Mouse (Mus musculus) frontal cortex, postnatal 14 days (tissue): Measurements from ENCODE around the gene Ung.

Experiments
- DNase-seq, 2 experiments: peaks; one replicate each; pipeline ENCODE4 v3.0.0; 2022; ENCODE audit warnings: low spot score in 2 of 2

Gene Ung

DNA sequence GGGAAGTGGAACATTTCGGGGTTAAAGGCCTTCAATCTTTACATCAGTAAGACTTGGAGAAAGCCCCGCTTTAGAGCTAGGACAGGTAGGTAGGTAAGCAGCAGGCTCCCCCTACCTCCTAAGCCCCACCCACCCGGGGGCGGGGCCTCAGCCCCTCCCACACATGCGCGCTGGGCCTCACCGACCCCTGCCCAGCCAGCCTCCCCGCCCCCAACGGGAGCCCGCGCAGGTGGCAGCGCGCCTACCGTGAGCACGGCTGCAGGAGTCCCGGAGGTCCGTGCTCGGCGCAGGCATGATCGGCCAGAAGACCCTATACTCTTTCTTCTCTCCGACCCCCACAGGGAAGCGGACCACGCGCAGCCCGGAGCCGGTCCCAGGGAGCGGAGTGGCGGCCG lies at the start of gene Ung:
Ung (plus strand) TSS at position 176 of the 395 bp plus-strand sequence.
- DNase-seq = peak in 1 of 2 experiments; percentile 23

DNA sequence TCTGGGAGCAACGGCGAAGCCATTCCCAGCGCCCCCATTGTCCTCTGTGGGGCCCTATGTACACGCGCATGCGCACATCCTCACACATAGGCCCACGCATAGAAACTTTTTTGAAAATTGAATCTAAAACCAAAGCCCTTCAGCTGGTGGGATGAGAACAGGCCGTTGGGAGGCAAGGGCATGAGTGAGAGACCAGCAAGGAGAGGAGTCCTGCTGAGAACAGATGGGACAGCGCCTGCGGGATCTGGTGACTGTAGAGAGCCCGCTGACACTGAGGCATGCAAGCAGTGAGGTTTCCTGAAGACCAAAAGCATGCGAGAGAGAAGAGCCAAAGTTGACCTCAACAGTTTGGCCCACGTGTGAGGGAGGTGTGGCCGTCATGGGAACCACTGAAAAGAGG lies 44.7 kb upstream of the Ung start:
- DNase-seq = no peak

DNA sequence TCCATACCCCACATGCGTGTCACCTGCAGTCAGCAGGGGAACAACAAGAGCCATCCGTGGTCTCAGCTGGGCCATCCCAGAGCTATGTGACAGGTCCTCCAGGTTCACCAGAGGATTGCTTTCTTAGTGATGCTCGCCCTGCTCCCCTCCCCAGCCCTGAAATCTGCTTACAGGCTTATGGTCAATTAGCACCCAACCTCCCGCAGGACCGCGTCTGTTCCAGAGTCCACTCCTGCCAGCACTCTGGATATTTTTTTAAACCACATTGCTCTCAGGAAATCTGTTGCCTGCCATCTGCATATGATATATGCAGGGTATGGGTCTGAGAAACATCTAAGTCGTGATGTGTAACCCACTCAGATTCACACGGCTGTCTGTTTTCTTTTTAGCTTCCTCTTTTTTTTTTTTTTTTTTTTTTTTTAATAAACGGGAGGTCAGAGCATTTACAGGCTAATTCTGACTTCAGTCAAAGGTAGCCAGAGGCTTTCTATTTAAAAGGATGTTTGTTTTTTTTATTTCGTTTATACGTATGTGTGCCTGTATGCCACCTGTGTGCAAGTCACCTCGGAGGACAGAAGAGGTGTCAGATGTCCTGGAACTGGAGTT lies 42.2 kb upstream of the Ung start:
- DNase-seq = peak in 1 of 2 experiments; percentile 28

DNA sequence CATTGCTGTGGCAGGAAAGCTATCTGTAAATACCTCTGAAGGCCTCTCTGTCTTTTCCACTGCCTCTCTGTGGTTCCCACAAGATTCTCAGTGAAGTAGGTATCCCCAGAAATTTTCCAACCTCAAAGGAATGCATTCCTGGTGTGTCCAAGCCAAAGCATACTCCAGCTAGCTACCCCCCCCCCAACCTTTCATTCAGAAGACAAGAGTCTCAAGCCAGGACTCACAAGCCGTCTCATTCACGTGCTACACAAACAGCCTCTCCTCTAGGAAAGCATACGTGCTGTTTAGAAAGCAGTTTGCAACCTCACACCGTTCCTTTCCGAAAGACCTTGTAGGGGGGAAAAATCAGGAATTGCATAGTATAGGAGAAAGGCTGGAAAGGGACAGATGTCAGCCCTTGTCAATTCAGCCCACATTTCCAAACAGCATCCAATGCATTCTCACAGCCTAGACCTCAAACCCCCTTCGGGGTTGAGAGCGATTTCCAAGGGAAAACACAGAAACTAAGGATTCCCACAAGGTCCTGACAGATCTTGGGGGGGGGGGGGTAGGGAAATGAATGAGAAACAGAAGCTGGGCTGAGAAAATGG lies 39.7 kb upstream of the Ung start:
- DNase-seq = no peak

DNA sequence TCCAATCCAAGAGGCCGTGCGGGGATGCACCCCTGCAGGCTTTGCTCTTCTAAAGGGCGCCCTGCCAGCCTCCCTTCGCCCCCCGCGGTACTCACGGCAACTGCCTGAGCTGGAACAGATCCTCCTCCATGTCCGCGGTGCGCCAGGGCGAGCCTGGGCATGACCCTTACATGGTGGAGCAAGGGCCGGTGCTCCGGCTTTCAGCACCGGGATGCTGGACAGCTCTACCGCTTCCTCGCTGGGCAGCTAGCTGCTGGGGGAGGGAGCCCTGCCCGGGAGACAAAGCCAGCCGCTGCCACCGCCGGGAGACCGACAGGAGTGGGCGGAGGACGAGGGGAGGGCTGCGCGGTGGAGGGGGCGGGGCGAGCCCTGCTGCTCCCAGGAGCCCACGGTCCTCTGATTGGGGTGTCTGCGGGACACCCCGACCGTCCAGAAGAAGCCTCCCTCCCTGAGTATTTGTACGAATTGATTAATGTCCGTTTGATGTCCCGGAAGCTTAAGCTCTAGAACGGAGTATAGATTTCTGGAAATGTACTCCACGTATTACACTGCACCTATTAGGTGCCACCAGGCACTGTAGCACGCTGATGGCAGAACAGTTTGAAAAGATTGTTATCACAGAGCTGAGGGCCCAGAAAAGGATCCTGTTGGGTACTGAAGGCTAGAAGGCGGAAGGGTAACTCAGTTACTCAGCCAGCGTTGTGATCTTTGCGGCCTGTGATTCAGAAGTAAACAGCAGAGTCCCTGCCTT lies 39.0 kb upstream of the Ung start, which contains the start of gene Svop:
Svop (minus strand) TSS at position 514 of the 751 bp plus-strand sequence.
- peak; percentile 64 to 71 for DNase-seq

DNA sequence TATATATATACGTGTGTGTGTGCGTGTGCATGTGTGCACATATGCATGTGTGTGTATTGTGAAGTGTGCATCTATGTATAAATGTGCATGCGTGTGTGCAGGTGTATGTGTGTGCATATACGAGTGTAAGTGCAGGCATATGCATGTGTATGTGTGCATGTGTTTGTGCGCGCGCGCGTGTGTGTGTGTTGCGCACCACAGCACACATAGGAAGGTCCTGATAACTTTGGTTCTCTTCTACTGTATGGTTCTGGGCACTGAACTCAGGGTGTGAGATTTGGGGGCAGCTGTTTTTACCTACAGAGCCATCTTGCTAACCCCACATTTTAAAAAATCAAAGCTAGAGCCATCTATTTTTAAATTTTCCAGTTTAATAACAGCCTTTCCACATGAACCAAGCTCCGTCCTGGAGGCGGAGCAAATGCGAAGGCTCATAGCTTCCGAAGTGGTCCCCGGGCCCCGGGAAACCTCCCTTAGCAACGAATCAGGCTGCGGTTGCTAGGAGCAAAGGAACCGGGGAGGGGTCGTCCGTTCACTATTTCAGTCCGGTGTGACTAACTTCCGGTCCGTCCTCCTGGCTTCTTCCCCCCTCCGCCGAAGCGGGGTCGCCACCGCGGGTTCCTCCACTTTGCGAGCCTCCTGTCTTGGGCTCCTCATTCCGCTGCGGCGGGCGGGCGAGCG lies 30.3 kb upstream of the Ung start:
- peak; percentile 88 to 91 for DNase-seq

DNA sequence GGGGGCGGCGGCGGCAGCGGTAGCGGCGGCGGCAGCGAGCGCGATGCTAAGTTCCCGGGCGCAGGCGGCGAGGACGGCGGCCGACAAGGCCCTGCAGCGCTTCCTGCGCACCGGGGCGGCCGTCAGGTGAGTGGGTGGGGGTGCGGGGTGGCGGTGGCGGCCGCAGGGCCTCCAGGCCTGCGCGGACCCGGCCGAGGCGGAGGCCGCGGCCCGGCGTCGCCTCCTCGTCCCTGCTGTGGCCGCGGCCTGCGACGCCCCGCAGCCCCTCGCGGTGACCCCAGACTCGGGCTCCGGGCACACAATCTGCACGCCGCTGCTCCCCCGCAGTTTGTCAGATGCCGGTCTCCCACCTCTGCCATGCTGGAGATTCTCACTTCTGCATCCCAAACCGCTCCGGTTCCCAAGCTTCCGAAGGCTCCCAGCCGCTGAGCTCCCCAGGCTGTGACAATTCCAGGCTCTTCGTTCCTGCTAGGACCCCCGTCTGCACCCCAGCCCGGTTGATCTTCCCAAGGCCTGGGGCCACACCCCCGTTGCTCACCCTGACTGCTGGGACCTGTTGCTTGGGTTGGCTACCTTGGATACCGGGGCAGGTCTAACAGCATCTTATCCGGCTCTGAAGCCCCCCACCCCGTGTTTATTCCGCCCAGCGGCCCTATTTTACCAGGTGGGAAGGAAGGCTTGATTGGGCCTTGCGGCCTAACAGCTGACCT lies 29.6 kb upstream of the Ung start:
- DNase-seq = no peak

DNA sequence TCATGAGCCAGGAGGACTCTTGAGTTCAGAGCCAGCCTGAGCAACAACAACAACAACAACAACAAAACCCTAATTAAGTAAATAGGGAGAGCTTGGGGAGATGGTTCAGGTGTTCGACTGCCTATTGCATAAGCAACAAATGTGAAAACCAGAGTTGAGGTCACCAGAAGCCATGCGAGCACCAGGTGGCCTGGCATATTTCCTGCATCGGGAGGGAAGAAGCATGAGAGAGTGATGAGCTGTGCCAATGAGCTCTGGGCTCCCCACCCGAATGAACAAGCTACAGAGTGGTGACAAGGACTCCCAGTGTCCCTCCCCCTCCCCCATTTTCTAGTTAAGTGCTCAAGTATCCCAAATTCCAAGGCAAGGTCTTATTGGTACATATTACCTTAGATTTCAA lies 28.3 kb upstream of the Ung start:
- no peak for DNase-seq

DNA sequence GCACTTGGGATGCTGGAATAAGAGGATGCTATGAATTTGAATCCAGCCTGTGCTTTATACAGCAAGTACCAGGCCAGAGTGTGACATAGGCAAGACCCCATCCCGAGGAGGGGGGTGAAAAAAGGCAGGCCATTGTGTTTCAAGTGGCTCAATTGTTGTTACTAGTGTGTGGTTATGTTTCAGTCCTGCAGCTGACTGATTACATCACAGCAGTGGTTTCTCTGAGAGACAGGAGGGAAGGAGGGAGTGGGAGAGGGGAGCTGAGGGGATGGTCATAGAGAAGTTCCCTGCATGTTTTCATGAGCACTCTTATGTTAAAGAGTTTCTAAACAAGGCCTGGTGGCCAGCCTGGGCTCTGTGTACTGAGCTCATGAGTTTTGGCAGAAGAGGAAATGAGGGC lies 27.4 kb upstream of the Ung start:
- DNase-seq = no peak

DNA sequence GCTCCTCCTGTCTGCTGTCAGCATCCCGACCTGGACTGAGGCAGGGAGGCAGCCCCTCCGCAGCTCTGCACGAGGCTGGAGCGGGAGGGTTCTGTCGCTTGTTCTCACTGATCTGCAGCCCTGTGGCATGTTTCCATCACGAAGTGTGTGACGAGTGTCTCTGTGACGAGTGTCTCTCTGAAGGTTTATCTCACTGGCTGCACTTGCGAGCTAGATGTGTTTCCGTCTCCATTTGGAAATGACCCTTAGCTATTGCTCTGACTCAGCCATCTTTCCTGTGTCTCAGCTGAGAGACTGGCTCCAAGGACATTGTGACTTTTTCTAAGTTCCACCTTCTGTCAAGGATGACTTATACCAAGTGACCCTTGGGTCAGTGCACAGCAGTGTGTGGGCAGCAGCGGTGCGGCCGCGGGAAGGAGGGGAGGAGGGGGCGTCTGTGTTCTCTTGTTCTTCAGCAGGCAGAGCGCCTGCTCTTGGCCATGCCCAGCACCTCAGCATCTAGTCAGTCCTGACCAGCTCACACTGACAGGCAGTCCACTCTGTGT lies 23.7 kb upstream of the Ung start:
- no peak for DNase-seq

DNA sequence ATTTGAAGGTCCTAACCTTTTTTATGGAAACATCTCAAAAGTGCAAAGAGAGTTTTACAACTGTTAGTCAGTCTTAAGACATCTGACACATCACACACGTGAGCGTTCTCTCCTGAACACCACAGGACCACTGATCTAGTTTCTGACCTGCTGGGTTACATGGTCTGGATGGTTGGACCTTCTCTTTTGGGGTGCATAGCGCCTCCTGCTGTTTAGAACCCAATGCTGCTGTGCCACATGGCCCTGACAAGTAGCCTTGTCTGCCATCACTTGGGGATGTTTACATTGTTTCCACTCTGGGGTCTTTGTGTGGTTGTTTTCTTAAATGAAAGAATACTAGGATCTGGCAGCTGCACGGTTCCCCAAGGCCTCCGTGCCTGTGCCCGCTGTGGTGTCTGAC lies 16.9 kb upstream of the Ung start:
- no peak for DNase-seq

DNA sequence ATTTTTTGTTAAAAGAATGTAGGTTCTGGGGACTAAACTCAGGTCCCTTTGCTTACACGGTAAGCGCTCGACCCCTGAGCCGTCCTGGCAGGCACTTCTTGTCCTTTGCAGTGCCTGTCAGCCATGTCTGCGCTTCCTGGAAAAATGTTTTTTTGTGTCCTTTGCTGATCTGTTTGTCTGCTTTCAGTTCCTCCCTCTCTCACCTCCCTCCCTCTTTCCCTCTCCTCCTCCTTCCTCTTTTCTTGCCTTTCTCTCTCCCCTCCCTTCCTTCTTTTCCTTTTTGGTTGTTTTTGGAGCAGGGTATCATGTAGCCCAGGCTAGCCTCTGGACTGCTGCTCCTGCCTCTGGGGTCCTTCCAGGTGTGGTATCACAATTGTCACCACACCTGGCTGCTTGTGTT lies 15.2 kb upstream of the Ung start:
- no peak for DNase-seq

DNA sequence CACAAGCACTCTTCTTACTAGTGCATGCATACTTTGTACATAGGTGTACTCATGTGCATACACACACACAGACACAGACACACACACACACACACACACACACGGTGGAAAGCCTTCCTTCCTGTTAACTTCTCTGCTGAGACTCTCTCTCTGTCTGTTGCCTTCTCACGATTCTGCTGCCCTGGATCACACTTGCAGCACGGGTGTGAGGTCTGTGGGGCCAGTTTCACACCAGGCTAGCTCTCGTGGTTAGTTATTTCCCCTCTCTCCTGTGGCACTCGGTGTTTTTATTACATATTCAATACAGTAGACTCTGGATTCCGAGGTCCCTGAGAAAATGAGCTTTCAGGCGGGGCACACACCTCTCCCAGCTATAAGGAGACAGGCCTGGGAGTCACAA lies 13.6 kb upstream of the Ung start:
- DNase-seq = no peak

DNA sequence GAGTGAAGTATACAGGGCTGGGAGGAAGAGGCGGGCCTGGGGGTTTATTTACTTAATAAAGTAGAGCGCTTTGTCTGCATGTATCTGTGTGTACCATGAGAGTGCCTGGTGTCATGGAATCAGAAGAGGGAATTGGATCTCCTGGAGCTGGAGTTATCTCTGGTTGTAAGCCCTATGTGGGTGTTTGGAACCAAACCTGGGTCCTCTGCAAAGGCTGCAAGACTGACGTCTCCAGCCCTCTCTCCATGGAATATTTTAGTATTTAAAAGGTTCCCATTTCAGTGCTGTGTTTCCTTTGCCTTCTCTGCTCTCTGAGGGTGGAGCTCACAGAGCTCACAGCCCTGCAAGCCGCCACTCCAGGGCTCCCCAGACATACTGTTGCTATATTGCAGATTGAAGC lies 10.4 kb upstream of the Ung start:
- no peak for DNase-seq

DNA sequence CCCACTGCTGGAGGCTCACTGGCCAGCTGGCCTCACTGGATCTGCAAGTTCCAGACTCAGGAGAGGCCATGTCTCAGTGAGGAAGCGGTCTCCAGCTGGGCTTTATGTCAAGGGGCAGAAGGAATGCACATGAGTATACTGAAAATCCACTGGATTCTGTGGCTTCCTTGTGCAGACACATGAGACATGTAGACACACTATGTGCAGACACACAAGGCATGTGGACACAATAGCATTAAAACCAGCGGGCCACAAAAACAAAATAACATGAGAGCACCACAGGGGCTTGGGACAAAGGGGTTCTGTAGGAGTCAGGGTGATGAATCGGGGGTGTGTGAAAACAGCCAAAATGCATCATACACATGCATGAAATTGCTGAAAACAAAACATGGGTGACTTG lies 4.2 kb upstream of the Ung start:
- no peak for DNase-seq

DNA sequence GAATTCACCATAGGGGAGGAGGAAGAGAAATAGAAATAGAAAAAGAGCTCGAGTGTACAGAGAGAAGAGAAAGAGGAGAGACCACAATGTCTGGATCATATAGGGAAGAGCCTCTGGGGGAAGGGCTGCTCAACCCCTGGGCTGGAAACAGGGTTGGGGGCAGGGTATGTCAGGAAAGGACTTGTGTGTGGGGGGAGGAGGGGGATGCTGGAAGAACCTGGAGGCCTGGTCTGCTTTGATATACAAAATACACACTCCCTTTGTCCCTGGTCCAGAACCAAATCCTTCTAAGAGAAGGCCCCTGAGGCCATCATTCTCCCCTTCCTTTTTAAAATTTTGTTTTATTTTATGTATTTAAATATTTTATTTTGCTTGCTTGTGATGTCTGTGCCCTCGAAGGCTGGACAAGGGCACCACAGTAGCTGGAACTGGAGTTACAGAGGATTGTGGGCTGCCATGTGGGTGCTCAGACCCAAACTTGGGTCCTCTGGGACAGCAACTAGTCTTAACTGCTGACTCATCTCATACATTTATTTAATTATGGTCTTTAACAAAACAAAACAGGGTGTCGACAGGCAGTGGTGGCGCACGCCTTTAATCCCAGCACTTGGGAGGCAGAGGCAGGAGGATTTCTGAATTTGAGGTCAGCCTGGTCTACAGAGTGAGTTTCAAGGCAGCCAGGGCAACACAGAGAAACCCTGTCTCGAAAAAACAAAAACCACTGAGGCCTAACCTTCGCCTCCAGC lies 3.5 kb upstream of the Ung start:
- DNase-seq = no peak

DNA sequence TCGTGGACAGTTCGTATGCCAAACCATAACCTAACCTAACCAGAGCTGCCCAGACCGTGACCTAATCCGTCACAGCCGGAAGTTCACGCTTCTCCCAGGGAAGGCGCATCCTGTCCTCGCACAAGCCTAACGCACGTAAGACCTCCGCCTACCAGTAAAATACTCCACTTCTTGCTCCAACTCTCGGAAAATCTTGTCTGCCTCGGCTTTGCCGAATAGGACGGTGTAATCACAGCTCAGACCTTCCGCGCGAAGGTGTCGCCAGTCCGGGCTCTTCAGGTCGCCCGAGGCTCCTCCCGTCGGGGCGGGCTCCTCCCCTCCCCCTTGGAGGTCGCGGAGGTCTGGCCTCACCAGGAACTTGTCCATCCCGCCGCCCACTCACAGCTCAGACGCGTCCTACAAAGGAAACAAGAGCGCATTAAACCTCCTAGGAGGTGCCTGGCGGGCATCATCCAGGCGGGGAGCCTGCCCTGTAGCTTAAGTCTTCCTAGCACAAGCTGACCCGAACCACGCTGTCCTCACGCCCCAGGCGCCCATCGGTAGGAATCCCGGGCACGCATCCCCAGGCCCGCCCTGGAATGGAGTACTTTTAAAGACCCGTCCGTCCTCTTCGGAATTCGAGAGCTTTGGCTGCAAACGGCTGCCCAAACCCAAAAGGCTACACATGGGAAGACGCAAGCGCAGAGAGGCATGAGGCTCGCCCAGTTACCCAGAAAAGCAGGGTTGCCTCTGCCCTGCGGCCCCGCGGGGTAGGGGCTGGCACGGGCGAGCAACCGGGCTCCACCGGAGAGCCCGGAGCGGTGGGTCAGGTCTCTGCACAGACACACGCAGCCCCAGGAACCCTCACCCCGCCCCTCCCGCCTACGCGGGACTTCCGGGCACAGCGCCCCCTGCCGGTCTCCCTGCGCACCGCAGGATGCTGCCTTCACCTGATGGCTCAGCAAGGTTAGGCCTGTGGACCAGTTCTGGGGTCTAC lies 2.5 kb upstream of the Ung start, which contains the start of gene Alkbh2:
Alkbh2 (minus strand) TSS at position 845 of the 976 bp plus-strand sequence.
- peak; percentile 54 to 69 for DNase-seq

DNA sequence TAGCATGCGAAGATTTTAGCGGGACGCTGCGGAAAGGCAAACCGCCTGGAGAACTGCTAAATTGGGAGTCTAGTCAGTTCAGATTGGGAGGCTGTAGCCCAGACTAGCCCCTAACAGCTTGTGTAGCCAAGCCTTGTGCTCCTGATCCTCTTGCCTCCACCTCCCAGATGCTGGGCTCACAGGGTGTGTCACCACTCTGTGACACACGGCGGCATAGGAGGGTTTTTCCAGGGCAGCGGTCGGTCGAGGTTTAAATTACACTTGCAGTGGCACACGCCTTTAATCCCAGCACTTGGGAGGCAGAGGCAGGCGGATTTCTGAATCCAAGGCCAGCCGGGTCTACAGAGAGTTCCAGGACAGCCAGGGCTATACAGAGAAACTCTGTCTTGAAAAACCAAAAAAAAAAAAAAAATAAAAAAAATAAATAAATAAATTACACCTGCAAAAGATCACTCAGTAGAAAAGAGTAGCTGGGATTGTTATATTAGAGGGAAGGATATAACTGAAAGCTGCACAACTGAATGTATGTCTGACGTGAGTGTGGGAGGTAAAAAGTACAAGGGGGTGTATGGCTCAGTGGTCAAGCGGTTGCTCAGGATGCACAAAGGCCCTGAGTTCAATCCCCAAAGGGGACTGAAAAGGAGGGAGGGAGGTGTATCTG lies 506 bp upstream of the Ung start:
- DNase-seq = no peak
